Mouse (Mus musculus): Measurements from ENCODE around the gene Adamtsl5. TPM values are rescaled to one million over a fixed set of nuclear protein-coding genes. Genes with fewer than 3 reads are reported as not detected.
"Not testable (repeated sequence)": the region's sequence is repeated elsewhere in the genome, so short reads cannot be mapped to it uniquely, and the experiment has no call there.

The Adamtsl5 gene
- total RNA-seq, 4 experiments from 2014 or later, result 87.9 to 109 (median 99.6) TPM

DNA sequence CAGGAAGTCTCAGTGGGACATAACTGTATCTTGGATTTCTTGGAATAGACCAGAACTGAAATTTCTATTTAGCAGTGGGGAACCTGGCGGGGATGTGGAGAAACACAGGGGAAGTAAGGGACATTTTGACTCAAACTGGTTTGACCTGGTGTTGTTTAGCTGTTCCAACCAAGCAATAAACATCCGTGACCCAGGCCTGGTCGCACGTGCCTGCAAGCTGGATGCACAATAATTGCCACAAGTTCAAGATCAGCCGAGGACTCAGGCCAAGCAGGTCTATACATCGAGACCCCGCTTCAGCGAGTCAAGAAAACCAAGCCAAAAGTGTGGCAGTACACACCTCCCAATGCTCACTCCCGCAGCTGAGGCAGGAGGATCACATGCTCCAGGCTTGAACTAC lies 23.8 kb upstream of the Adamtsl5 start:
- no peak for DNase-seq (ENCODE audit: low spot score)

DNA sequence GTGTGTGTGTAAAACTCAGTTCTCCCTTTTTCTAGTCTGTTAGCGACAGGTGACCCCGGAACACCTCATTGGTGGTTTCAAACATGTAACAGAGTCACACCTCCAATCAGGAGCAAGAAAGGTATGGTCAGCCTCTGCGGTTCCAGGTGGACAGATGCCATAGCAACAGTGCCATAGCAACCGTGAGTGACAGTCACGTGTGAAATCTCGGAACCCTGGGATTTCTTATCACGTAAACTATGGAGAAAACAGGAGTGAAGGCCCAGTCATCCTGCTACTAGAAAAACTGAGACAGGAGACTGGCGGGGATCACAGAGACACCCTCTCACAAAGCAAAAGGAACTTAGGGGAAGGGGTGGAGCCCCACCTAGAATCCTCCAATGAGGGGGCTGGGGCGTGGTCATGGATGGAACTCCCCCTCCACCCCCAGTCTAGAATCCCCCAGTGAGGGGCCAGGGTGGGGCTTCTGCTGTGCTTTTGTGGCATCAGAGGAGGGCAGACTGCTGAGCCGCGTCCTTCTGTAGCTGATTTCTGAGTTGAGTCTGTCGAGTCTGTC lies 23.3 kb upstream of the Adamtsl5 start:
- no peak for DNase-seq (ENCODE audit: low spot score)

DNA sequence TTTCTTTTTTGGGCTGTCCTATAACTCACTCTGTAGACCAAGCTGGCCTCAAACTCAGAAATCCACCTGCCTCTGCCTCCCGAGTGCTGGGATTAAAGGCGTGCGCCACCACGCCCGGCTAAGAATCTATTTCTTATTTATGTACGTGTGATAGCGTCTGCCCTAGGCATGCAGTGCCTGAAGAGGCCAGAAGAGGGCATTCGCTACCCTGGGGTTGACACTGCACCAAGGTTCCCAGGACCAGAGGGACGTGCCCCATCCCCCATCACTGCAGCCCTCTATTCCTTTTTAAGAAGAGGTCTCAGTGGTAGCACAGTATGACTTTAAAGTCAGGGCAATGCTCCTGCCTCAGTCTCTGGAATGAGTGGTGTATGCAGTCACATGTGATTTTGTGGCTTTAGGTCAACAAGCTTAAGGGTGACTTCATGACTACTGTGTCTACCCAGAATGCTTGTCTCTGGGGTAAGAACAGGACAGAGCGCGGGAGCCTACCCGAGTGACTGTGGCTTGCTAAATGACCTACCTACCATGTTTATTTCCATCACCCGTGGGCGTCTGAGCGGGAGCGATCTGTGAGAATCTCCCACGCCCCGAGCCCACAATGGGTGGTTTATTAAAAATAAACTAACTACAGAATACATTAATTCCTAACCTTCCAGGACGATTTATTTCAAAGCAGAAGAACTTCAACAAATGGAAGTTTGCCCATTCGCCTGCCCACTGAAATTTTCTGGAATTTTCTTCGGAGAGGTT lies 22.0 kb upstream of the Adamtsl5 start:
- DNase-seq (ENCODE audit: low spot score), result no peak

DNA sequence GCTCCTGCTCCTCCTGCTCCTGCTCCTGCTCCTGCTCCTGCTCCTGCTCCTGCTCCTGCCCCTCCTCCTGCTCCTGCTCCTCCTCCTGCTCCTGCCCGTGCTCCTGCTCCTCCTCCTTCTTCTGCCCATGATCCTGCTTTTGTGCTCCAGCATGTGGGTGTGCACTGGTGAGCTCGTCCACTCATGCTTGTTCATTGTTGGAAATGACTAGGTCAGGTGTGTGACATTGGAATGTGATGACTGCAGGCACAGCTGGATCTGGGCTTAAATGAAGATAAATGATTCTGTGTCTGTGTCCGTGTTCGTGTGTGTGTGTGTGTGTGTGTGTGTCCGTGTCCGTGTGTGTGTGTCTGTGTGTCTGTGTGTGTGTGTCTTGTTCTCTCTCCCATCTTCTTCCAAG lies 20.2 kb upstream of the Adamtsl5 start:
- no peak for DNase-seq (ENCODE audit: low spot score)

DNA sequence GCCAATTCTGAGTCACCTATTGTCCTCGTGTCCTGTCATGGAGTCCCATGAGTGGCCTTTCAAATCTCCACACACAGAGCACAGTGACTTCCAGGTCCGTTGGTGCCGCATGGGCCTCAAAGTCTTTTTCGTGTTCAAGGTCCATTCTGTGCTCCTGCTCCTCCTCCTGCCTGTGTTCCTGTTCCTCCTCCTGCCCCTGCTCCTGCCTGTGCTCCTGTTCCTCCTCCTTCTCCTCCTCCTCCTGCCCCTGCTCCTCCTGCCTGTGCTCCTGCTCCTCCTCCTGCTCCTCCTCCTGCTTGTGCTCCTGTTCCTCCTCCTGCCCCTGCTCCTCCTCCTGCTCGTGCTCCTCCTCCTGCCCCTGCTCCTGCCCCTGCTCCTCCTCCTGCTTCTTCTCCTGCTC lies 19.7 kb upstream of the Adamtsl5 start:
- DNase-seq (ENCODE audit: low spot score), result no peak

DNA sequence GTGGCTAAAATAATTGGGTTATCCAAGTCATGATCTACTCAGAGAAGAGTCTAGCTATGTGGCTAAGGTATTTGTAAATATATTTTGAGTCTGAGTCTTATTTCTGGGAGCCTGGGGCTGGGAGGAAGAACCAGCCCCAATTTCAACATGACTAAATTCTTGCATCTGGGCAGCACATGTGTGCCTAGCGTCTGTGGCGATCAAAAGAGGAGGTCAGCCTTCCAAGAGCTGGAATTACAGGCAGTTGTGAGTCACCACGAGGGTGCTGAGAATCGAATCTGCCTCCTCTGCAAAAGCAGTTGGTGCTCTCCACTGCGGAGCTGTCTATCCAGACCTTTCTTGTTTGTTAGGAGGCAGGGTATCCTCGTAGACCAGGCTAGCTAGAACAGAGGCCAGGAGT lies 17.5 kb upstream of the Adamtsl5 start:
- no peak for DNase-seq (ENCODE audit: low spot score)

DNA sequence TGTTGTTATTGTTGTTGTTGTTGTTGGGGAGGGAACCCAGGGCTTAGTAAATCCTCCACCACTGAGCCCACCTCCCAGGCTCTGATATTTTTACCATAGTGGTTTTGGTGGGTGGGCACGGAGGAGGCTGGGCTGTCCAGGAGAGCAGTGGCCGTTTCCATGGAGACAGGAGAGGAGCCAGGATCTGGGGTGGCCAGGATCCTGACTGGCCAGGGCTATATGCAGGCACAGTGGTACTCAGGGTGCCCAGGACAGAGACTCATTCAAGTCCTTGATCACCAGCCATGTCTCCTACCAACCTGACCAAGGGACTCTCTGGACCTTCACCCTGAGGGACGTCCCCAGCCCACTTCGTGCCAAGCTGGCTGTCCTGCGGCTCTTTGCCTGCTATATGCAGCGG lies 15.5 kb upstream of the Adamtsl5 start:
- DNase-seq (ENCODE audit: low spot score), result no peak

DNA sequence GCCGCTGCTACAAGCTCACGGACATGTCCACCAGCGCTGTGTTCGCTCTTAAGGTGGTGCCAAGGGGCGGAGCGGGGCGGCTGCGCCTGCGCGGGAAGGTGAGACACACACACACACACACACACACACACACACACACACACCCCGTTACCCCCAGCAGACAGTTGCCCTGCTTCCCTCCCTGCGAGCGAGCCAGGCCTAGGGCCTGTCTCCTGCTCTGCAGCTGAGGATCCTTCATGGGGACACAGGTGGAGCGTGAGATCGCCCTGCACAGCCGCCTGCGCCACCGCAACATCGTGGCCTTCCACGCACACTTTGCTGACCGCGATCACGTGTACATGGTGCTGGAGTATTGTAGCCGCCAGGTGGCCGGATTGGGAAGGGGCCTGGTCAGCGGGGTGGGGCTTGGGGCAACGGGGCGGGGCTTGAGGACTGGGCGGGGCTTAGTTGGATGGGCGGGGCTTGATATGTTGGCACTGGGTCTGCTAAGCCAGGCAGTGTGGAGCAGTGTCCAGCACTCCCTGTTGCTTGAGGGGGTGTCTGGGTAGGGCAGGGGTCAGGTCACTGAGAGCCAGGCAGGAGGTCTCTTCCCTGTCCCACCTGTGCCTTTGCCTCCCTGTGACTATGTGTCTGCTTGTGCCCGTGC lies 9.9 kb upstream of the Adamtsl5 start:
- no peak for DNase-seq (ENCODE audit: low spot score)

DNA sequence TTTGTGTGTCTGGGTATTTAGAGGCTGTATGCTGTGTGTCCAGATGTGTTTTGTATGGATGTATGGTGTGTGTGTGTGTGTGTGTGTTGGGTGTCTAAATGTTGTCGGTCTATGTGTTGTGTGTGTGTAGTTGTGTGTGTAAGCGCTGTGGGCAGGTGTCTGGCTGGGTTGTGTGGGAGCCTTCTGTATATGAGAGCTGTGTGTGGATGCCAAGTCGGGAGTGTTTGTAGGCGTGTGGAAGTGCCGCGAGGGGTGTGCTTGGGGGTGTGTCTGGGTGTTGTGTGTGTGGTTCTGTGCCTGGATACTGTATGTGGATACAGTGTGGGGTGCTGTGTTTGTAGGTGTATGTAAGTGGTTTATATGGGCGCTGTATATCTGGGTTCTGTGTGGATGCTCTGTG lies 9.1 kb upstream of the Adamtsl5 start:
- no peak for DNase-seq (ENCODE audit: low spot score)

DNA sequence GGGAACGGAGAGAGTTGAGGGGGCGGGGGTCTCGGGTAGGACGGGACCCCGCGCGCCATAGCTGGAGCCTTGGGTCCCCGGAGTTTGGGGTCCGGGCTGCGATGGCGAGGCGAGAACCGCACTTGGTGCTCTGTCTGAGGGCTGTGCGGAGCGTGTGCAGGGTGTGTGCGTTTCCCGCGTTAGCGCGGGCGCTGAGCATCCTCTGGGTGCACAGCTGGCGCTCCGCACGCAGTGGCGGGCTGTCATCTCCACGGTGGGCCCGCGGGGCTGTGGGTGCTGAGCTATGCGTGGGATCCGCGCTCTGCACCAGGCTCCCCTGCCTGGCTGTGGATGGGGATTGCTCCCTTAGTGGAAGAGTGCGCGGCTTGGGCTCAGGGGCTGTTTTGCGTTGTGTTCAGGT lies 8.5 kb upstream of the Adamtsl5 start:
- no peak for DNase-seq (ENCODE audit: low spot score)

DNA sequence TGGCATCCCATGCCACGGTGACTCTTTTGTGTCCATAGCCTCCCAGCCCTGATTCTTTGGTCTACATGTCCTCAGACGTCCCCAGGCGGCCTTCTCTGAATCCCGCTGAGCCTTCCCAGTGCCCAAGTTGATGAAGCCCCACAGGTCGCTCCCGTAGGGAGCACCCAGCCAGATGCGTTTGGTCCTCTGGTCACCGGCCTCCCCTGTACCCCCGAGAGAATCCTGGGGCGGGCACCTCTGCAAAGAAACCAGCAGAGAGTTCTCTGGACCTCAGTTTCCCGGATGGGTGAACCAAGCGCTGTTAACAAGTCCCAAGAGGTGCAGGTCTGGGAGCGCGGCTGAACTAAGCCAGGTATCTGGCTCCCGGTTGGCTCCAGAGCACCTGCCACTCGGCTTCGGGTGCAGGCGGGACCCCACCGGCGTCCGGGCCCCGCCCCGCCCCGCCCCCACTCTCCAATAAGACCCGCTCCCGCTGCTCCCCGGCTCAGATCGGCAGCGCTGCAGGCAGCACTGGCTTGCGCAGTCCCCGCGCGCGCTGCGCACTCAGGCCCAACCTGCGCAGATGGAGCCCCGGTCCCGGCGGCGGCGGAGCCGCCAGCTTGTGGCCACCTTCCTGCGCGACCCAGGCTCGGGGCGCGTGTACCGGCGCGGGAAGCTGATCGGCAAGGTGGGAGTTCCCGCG lies 7.9 kb upstream of the Adamtsl5 start, which contains the start of gene Plk5:
Gene Plk5 (plus strand): TSS at position 459 of the 682 bp plus-strand sequence.
- no peak for DNase-seq (ENCODE audit: low spot score)

DNA sequence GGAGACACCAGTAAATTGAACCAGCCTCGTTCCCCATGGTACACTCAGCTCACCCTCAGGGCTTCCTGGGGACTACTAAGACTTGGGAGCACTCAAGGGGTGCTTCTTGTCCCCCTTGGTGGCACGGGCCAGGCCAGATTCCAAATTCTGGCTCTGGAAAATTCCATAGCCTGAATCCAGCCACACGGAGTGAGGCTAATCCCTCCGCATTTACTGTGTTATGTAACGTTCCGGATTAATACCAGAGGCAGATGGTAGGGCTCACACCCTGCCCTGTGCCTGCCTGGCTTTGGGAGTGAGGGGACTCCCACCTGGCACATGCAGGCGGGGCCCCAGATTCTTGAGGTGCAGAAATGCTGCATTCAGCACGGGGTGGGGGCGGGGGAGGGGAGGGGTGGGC lies 7.2 kb upstream of the Adamtsl5 start:
- DNase-seq (ENCODE audit: low spot score), result no peak

DNA sequence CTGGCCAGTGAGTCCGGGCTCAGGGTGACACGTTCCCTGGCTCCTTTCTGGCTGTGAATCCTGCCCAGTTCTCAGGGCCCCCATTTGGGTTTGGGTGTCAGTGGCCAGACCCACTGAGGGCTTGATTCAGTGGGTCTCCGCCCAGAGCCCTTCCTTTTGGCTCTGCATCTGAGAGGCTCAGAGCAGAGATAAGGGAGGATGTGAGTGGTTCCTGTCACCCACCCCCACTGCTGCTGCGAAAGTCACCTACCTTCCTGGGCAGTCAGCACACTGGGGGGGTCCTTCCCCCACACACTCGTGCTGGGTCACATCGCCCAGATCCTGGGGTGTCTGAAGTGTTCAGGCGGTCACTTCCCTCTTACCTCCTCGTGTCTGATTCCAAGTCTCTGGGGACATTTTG lies 4.5 kb upstream of the Adamtsl5 start:
- DNase-seq (ENCODE audit: low spot score), result no peak

DNA sequence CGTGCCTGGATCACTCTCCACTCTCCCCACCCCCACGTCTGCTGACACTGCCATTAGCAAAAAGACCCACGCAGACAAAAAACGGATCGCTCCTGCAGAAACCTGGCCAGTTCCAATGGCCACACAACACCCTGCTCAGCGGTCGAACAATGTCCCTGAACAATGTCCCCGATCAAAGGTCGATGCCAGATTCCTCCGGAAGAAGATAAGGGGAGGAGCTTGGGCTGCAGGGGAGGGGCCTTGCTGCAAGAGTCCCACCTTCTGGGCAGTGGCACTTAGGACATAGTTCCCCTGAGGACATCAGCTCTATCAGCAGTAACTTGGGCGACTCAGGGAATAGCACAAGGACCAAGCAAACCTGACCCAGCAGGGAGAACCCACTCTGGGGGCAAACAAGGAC lies 3.7 kb upstream of the Adamtsl5 start:
- DNase-seq (ENCODE audit: low spot score), result no peak

DNA sequence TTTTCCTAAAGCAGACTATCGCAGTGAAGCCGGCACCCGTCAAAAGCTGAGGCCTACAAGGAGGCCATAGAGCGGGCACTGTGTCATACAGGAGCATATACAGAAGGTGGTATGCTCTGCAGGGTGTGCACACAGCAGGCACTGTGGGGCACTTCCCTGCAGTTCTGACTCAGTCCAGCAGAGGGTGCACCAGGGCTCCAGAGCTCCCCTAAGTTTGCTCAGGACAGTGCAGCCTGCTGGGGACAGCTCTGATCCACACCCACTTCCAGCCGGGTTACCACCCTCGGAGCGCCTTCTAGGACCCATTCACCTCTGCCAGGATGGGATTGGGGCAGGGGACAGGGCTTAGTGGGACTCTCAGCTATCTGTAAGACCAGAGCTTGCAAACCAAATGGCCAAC lies 2.1 kb upstream of the Adamtsl5 start:
- peak; percentile 81 for DNase-seq (ENCODE audit: low spot score)

DNA sequence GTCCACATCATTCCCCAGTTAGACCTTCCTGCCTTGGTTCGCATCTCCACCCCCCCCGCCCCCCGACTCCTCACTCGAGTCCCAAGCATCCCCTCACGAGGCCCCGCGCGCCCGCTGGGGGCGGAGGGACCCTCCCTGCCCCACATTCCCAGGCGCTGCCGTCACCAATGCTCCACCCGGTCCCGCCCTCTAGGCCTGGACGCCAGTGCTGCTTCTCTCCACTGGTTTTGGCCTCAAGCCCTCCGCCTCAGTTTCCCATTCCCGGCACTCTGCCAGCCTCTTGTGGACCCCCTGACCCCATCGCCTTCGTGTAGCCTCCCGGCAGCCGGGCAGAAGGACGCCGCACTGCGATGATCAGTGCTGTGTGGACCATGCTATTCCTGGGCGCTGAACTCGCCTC lies 769 bp upstream of the Adamtsl5 start:
- no peak for DNase-seq (ENCODE audit: low spot score)

DNA sequence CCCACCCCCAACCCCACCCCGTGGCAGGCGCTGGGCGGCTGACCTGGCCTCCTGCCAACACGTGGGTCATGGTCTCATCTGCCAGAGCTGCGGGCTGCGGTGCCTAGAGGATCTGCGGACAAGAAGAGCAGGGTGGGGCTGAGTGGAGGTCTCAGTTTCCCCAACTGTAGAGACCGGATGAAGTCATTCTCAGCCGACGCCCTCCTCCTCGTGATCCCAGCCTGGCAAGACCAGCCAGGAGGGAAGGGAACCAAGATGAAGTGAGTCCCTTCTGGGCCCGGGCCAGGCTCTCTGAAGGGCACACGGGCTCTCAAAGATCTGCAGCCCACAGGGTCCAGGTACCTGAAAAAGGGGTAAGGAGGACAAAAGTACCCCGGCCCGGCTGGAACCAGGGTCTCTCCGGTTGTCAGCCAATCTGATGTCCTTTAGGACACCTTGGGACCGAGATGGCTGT lies 671 bp downstream of the Adamtsl5 start:
- no peak for DNase-seq (ENCODE audit: low spot score)

DNA sequence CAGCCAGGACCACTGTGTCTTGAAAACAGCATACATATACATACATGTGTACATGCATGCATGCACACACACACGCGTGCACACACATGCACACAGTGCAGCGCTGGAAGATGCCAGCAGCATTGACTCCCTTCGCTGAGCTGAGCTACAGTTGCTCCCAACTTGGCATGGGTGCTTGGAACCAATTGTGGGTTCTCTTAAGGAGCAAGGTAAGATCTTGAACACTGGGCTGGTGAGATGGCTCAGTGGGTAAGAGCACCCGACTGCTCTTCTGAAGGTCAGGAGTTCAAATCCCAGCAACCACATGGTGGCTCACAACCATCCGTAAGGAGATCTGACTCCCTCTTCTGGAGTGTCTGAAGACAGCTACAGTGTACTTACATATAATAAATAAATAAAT lies 2.3 kb downstream of the Adamtsl5 start:
- not testable (repeated sequence) for DNase-seq (ENCODE audit: low spot score)

DNA sequence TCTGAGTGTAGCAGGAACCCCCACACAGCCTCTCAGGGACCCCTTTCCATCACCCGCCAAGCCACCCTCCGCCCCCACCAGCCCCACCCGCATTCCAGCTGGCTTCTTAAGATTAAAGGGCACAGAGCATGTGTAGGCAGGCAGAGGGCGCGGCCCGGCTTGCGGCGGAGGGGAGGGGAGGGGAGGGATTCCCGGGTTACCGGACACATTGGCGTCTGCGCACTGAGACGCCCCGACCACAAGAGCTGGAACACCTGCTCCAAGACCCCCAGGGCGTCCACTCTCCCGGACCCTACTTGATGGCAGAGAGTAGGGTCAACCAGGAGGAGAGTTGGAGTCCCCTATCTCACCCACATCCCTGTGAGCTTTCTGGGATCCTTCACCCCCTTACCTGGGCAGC lies 3.1 kb downstream of the Adamtsl5 start:
- DNase-seq (ENCODE audit: low spot score), result no peak

DNA sequence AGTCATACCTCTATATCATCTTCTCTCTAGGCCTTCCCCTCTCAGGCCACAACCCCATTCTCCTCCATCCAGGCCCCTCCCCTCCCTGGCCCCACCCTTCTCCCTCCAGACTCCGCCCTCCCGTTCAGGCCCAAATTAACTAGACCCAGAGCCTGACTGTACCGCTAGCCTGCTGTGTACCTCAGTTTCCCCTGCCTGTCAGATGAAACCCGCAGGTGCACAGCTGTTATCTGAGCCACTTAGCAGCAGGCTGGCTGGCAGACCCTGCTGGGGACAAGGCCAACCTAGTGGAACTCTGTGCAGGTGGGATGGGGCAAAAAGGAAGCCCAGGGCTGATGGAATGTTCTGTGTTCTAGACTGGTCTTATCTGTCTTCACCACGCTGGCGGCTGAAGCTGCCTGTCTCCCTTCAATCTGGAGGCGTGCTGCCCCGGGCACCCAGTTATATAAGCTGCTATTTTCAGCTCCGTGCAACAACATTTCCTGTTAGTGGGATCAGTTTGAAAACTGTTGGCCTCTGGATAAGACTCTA lies 4.0 kb downstream of the Adamtsl5 start:
- peak; percentile 46 for DNase-seq (ENCODE audit: low spot score)

DNA sequence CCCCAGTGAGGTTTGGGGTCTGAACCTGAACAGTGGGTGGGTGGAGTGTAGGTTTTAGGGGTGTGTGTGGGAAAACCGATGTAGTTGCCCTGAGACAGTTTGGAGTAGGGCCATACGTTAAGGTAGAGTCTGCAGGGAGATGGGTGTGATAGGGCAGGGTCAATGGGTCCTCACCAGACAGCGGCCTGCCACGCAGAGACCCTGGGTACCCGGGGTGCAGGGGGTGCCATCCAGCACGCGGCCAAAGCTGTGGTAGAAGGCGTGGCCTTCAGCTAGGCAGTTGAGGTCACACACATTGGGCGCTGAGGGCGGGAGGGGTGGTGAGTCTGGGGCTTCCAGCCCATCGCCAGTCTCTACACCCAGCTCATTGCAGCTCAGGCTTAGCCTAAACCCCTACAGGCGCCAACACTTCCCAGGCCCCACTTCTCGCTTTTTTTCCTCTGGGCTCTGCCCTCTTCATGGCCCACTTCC lies 4.8 kb downstream of the Adamtsl5 start:
- no peak for DNase-seq (ENCODE audit: low spot score)
